In the genomic region with DNA sequence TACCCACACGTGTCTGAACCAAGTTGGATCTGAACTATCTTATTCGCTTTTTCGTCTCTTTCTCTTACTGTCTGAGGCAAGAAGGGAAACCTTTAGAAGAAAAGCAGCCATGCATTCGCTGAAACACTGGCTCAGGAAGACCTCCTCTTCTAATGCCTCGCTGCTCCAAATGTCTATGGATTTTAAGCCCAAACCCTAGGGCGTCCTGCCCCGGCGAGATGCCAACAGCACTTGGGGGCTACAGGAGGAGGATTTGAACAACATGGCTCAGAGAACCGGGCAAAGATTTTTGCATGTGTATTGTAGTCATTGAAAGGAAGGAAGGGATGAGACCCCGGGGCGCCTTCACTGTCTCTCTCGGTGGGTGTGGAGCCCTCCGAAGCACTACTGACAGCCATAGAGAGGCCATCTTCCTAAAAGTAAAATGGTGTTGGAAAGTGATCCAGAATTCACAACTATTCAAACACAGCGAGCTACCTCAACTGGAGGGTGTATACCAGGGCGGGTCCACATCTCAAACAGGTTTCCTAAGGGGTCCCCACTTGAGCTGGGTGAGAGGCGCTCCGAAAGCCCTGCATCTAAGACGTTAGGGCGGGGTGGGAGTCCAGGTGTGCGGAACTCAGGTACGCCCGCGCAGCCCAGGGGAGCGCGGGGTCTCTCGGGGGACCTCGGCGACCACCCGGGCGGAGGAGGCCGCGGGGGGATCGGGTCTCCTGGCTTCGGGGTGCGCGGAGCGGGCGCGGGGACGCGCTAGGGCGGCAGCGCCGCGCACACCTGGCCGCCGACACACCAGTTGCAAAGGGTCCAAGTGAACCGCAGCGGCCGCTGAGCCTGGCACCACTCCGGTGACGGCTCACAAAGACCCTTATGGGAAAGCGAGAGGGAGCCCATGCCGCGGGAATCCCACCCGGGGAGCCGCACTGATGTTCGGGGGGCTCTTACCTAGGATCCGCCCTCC, we compare ENCODE assay signal across 8 mouse cellular contexts. TPM values are rescaled to one million over a fixed set of nuclear protein-coding genes. Genes with fewer than 3 reads are reported as not detected.
A peak's percentile ranks its signal among the peaks of the same experiment; 100 is the strongest.
DNase-seq lines count a peak whose midpoint lies in the region; ATAC-seq lines count a peak whose summit lies in the region.

No protein-coding gene starts in this region.

- peak overlapping the region; percentile 98 for H3K4me2 ChIP-seq in embryonic facial prominence, embryonic 11.5 days (ENCODE audit: low read depth, low read length)
- peak overlapping the region; percentile 76 for H3K4me2 ChIP-seq in liver, embryonic 13.5 days
- H3K4me2 ChIP-seq in neural tube, embryonic 15.5 days: peak overlapping the region; percentile 91

- no peak overlapping the region for H3K27ac ChIP-seq in embryonic facial prominence, embryonic 11.5 days (replicated peaks; ENCODE audit: low read depth, low read length)
- peak overlapping the region; percentile 81 for H3K27ac ChIP-seq in hindbrain, embryonic 10.5 days
- H3K27ac ChIP-seq in liver, embryonic 13.5 days: no peak overlapping the region
- no peak overlapping the region for H3K27ac ChIP-seq in neural tube, embryonic 15.5 days (replicated peaks)

- peak; percentile 32; the same call in 1 of the 2 replicates for ATAC-seq in embryonic facial prominence, embryonic 11.5 days (replicated peaks; ENCODE audit: insufficient number of reproducible peaks, low FRiP score, low TSS enrichment, low read depth)
- peak; percentile 41; the same call in 1 of the 2 replicates for ATAC-seq in liver, embryonic 13.5 days (ENCODE audit: low read depth)
- peak; percentile 78 for ATAC-seq in neural tube, embryonic 15.5 days (ENCODE audit: low FRiP score)

- peaks cover 2% of the 10 kb centered on the region; the same call in 1 of the 2 replicates for H3K27me3 ChIP-seq in embryonic facial prominence, embryonic 11.5 days (ENCODE audit: control insufficient read depth, insufficient read depth, low read length)
- H3K27me3 ChIP-seq in hindbrain, embryonic 10.5 days (ENCODE audit: insufficient read depth, poor library complexity, severe bottlenecking): peaks cover 33% of the 10 kb centered on the region
- H3K27me3 ChIP-seq in liver, embryonic 13.5 days: peaks cover 43% of the 10 kb centered on the region
- H3K27me3 ChIP-seq in neural tube, embryonic 15.5 days (replicated peaks): peaks cover 10% of the 10 kb centered on the region

- DNase-seq in layer of hippocampus, postnatal 14 days (ENCODE audit: low spot score in 2 of 2): peak; percentile 29 to 68
- no peak for DNase-seq in layer of hippocampus, adult 9-11 months
- peak; percentile 52 for DNase-seq in R1 (ENCODE audit: low read depth, low spot score)
- DNase-seq in embryonic facial prominence, embryonic 11.5 days (ENCODE audit: low spot score): peak; percentile 17
- peak; percentile 27 for DNase-seq in hindbrain, embryonic 10.5 days (ENCODE audit: low spot score)
- no peak for DNase-seq in liver, embryonic 13.5 days
- DNase-seq in frontal cortex, postnatal 25 days (ENCODE audit: low spot score in 2 of 2): no peak

- 1% methylated on average over 58 of the region's 59 CpGs for WGBS in embryonic facial prominence, embryonic 11.5 days
- 1% methylated on average over 59 of the region's 59 CpGs for WGBS in hindbrain, embryonic 10.5 days
- WGBS in liver, embryonic 13.5 days (ENCODE audit: insufficient replicate concordance): 2% methylated on average over 59 of the region's 59 CpGs
- 1% methylated on average over 57 of the region's 59 CpGs for WGBS in neural tube, embryonic 15.5 days

- no peaks in the 10 kb centered on the region for H3K9me3 ChIP-seq in embryonic facial prominence, embryonic 11.5 days (replicated peaks; ENCODE audit: control insufficient read depth, low read length)
- H3K9me3 ChIP-seq in hindbrain, embryonic 10.5 days: no peaks in the 10 kb centered on the region
- no peaks in the 10 kb centered on the region for H3K9me3 ChIP-seq in liver, embryonic 13.5 days (replicated peaks)
- no peaks in the 10 kb centered on the region for H3K9me3 ChIP-seq in neural tube, embryonic 15.5 days (replicated peaks)

- H3K4me3 ChIP-seq in embryonic facial prominence, embryonic 11.5 days (ENCODE audit: low read depth, low read length): peak overlapping the region; percentile 71
- peak overlapping the region; percentile 82 for H3K4me3 ChIP-seq in hindbrain, embryonic 10.5 days
- H3K4me3 ChIP-seq in liver, embryonic 13.5 days (replicated peaks): peak overlapping the region; percentile 63
- H3K4me3 ChIP-seq in neural tube, embryonic 15.5 days (replicated peaks): peak overlapping the region; percentile 89

- H3K4me1 ChIP-seq in embryonic facial prominence, embryonic 11.5 days (ENCODE audit: control insufficient read depth, insufficient read depth, low read length): no peaks in the 10 kb centered on the region
- H3K4me1 ChIP-seq in hindbrain, embryonic 10.5 days (replicated peaks): peaks cover 10% of the 10 kb centered on the region
- H3K4me1 ChIP-seq in liver, embryonic 13.5 days (replicated peaks): peaks cover 14% of the 10 kb centered on the region; the same call in 1 of the 2 replicates
- H3K4me1 ChIP-seq in neural tube, embryonic 15.5 days: peaks cover 20% of the 10 kb centered on the region

- peak overlapping the region; percentile 74 for H3K9ac ChIP-seq in embryonic facial prominence, embryonic 11.5 days (replicated peaks; ENCODE audit: low read length)
- H3K9ac ChIP-seq in liver, embryonic 13.5 days: peak overlapping the region; percentile 52
- peak overlapping the region; percentile 68 for H3K9ac ChIP-seq in neural tube, embryonic 15.5 days (replicated peaks)

- no peaks in the 10 kb centered on the region for H3K36me3 ChIP-seq in embryonic facial prominence, embryonic 11.5 days (replicated peaks; ENCODE audit: control insufficient read depth, insufficient read depth, low read depth, low read length)
- H3K36me3 ChIP-seq in hindbrain, embryonic 10.5 days: no peaks in the 10 kb centered on the region
- H3K36me3 ChIP-seq in liver, embryonic 13.5 days: no peaks in the 10 kb centered on the region
- H3K36me3 ChIP-seq in neural tube, embryonic 15.5 days: no peaks in the 10 kb centered on the region

RNA-seq across cellular contexts. Expression of gene Eps8, which starts 6.3 kb away (rescaled TPM):
- total RNA-seq in layer of hippocampus, postnatal 14 days (2021): 10 to 100 TPM; 52.1 to 59.3 TPM
- polyA plus RNA-seq in embryonic facial prominence, embryonic 11.5 days (2014; fragmentation: Nextera tagmentation; extraction: Ambion mirVana): 10.0 and 13.7 TPM in 2 replicates
- 4.5 and 5.8 TPM in 2 replicates for polyA plus RNA-seq in hindbrain, embryonic 10.5 days (2016; fragmentation: Nextera tagmentation; extraction: Ambion mirVana)
- polyA plus RNA-seq in liver, embryonic 13.5 days (2015; fragmentation: Nextera tagmentation; extraction: Ambion mirVana): 1.7 and 1.9 TPM in 2 replicates
- polyA plus RNA-seq in neural tube, embryonic 15.5 days (2015; fragmentation: Nextera tagmentation; extraction: Ambion mirVana): 22.5 and 29.1 TPM in 2 replicates

Comparison
In these comparisons a context has a peak if more than half of its experiments do, and no peak if none do; other contexts are left out.
1. DNase-seq: peak in layer of hippocampus, postnatal 14 days (2 of 2), R1 (single experiment), embryonic facial prominence, embryonic 11.5 days (single experiment) and hindbrain, embryonic 10.5 days (single experiment); none in layer of hippocampus, adult 9-11 months (single experiment), liver, embryonic 13.5 days (single experiment) and frontal cortex, postnatal 25 days (0 of 2).
2. Peak in every context shown above with its lines, with median percentiles within 50 percentile points of each other: ATAC-seq, H3K4me2 ChIP-seq, H3K4me3 ChIP-seq and H3K9ac ChIP-seq.